Mouse (Mus musculus) adrenal gland, adult 18-20 months (tissue): ENCODE results near the gene Bfsp2. TPM values are rescaled to one million over a fixed set of nuclear protein-coding genes. Genes with fewer than 3 reads are reported as not detected.

Experiments used
- DNase-seq, 2 experiments: peaks; one replicate each; pipeline ENCODE4 v3.0.0; 2021 to 2022; ENCODE audit warnings: low spot score in 2 of 2
- total RNA-seq, 2 experiments: library from RNA; stranded (reverse); gene quantifications; 1 replicate in 1 of 2; 2 replicates in 1 of 2; pipeline ENCODE4 v1.2.3; 2021

Gene Bfsp2
- total RNA-seq, 2 experiments from 2014 or later: not detected

DNA sequence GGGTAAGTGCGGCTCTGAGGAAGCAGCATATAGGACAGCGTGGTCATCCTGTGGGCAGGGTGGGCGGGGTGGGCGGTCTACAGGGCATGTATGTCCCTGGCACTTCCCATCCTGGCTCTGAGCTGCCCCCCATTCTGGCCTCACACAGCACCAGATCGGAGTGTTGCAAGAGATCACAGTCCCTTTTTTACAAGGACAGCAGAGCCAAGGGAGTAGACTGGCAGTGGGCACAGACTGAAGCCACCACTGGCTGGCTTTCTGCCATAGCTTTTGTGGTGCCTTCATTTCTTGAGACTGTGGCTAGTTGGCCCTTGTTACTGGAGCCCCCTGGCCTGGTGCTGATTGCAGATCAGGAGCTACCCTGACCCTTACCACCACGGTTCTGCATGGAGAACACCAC, 6.0 kb upstream of the Bfsp2 start:
- DNase-seq: no peak

DNA sequence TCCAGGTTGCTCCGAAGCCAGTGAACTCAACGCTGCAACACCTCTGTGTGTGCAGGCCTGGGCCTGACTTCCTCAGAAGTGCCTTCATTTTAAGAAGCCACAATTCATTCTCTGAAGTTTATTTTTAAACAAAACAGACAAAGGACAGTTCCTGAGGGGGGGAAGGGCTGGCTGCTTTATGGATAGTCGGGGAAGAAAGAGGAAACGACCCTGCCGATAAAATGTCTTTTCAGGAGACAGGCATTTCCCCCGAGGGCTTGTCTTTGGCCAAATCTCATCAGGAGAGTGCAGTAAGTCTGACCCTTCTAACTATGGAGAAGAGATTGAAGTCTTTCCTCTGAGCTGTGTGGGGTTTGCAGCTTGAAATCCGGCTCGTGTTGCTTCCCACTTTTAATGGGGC, 5.4 kb upstream of the Bfsp2 start:
- DNase-seq: no peak

DNA sequence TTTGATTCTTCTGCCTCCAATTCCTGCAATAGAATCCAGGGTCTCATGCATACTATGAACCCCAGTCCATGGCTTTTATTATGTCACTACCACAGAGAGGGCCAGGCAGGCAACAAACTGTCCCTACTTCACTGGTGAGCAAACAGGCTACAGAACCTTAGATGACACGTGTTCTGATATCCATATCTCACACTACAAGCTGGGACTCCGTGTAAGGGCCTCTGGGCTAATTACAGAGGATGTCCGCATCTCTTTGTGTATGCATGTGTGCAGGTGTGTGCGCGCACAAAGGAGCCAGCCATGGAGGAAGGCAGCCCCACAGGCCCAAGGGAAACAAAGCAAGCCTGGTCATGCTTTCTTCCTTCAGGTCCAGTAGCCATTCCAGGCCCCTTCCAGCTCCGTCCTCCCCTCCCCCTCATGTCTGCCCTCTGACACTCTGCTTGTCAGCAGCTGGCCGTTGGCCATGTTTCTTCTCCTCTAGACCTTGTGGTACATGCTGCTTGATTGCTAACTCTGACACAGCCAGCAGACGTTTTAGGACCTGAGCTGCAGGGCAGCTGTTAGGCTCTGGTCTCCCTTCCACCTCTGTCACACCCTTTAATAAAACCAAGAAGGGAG, 492 bp upstream of the Bfsp2 start:
- DNase-seq: no peak

DNA sequence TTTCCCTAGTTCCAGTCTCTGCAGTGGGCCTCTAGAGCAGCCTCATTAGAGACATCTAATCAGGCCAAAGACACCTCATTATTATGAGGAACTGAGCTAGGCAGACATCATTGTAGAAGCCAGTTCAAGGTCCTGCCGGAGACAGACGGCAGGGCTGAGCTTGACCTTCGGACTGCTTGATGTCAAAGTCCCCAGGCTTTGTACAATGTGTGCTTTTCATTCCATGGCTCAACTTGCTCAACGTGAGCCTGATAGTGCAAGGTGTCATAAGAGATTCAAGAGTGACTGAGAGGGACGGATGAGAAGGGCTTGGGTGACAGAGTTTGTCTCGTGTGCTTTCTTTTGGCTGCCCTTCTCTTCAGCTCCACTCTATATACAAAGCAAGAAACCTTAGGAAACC, 4.8 kb downstream of the Bfsp2 start:
- no peak for DNase-seq

DNA sequence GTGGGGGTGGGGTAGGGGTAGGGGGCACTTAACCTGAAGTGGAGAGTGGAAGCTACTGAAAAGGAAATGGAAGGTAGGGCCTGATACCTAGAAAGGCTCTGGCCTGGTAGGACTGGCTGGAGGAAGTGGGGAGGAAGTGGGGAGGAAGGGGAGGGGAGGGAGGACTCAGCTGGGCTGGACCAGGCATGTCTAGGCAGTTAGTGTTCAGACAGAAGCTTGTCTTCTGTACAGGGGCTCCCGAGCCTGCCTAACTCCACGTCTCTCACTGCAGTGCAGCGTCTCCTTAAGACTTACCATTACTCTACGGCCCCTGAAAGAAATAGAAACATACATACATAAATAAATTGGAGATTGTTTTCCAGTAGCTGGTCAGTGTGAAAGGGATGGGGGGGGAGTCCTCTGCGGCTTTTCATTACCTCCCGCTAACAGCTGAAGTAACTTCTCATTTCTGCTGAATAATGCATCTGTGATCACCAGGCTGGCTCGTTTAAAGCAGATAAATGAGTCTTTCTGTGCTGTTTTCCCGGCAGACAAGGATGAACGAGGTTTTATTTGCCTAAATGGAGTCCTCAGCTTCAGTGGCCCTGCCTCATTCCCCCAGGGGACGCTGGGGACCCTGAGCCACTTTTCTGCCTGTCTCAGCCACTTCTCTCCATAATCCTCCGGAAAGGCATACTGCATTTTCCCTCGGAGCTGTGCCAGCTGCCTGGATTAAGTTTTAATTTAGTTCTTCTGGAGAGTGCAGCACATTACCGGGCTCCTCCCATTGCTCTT, 6.1 kb downstream of the Bfsp2 start:
- no peak for DNase-seq

GRCm38 (mm10) chr9:103471784-103472183, 8.4 kb downstream of the Bfsp2 start:
- DNase-seq: no peak

GRCm38 (mm10) chr9:103469516-103469915, 10.7 kb downstream of the Bfsp2 start:
- peak in 1 of 2 experiments; percentile 34 for DNase-seq

DNA sequence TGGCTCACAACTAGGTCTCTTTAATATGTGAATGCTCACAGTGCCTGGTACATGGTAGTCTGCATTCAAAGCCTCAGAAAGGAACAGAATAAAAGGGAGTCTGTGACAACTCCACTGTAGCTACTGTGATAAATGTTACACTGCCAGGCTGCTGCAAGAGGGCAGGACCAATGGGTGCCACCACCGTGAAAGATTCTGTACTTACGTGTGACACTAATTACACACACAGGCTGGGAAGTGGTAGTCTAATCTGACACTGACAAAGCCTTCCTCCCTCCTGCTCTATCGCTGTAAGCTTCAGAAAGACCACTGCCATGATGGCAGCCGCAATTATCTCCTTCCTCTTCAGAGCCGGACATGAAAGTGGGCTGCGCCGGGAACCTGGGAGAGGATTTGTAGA, 11.3 kb downstream of the Bfsp2 start:
- no peak for DNase-seq

DNA sequence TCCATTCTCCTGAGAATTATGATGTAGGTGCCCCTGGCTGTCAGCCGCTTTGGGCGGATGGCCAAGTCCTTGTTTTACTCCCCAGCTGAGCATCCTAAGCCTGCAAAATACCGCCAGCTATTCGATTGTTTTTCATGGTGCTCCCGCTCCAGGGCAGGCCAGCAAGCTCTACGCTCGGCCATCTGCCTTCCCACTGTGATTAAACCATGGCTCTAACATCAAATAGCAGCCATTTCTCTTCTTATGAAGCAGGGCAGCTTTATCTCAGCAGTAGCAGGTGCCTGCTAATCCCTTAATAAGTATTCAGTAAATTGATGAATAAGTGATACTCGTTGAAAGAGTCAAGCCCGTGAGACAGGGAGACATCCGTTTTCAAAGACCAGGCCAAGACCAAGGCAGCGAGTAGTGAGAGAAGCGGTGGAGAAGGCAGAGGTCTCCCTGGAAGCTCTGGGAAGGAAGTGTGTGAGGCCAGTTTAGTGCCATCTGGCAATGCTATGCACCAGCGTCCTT, 14.5 kb downstream of the Bfsp2 start:
- no peak for DNase-seq

GRCm38 (mm10) chr9:103465293-103465692, 14.9 kb downstream of the Bfsp2 start:
- no peak for DNase-seq

DNA sequence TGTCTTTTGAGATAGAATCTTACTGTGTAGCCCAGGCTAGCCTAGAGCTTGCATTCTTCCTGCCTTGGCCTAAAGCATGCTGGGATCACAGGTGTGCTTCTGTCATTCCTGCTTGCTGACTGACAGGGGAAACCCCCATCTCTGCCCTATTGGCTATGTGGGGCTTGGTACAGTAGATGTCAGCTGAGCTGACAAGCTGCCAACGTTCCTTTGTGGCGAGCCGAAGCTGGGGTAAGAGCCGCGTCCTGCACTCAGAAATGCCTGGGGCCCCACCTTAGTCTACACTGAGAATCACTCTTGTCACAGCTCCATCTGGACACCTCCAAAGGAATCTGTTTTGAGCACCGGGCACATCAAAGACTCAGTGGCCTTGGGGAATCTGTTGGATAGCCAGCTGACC, 16.4 kb downstream of the Bfsp2 start:
- DNase-seq: no peak

DNA sequence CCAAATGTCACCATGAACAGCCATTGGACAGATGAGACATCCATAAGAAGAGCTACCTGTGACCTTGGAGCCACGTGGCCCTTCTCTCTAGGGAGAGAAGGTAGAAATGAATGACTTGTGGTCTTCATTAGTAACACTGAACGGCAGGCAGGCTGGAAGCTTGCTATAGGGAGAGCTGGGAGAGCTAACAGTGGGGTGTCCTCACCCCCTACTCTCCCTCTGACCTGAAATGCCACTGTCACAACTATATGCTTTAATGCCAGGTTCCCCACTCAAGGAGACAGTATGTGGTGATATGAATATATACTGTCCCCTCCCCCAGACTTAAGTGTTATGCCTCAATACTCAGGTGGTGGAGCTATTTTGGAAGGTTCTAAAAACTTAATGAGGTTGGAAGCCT, 20.4 kb downstream of the Bfsp2 start:
- no peak for DNase-seq

DNA sequence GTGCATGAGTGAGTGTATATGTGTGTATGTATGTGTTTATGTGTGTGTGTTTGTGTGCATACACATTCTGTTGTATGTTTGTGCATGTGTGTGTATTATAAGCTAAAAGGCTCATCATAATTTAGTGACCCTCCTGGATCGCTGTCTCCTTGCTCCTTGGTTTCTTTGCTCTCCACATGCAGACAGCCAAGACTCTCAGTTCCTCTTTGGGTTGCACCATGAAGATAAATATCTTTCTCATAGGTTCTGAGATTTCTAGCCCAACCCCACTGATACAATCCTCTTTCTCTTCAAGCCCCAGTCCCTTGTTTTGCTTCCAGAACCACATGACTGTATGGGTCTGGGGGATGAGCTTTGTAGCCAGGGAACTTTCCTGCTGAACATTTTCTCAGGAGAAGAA, 20.9 kb downstream of the Bfsp2 start:
- no peak for DNase-seq

- DNase-seq: no peak
Observed at GRCm38 (mm10) chr9:103449651-103450050, 30.6 kb downstream of the Bfsp2 start.

- DNase-seq: no peak
Observed at GRCm38 (mm10) chr9:103449092-103449491, 31.1 kb downstream of the Bfsp2 start.

- no peak for DNase-seq
Observed at GRCm38 (mm10) chr9:103444656-103445055, 35.6 kb downstream of the Bfsp2 start.

GRCm38 (mm10) chr9:103443824-103444185, 36.4 kb downstream of the Bfsp2 start:
- no peak for DNase-seq

DNA sequence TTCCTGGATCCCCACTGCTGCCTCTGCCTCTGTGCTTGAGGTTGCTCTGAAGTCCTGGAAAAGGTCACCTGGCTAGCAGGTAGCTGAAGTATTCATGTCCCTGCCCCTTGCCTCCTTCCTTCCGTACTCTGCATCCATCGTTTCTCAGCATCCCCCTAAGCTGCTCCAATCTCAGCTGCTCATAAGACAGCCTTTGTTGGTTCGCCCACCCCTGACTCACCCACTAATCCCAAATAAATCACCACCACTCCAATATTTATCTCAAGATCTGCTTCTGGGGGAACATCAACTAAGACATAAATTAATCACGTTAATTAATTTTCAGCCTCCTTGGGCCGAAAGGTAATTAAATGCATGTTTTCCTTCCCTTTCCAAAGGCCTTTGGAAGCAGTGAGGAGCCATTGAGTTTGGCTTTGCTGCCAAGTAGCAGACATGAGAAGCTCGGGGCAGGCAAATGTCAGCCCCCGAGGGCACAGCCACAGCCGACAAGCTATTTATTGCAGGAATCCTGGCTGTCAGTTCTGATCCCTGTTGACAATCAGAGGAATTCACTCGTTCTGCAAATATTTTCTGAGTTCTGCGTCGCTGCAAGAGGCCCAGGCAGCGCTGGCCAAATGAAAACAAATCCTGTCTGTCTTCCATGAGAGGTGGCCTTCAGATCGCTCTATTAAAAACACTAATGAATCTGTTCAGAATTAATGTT, 36.9 kb downstream of the Bfsp2 start:
- no peak for DNase-seq

GRCm38 (mm10) chr9:103440597-103440996, 39.6 kb downstream of the Bfsp2 start:
- DNase-seq: no peak

GRCm38 (mm10) chr9:103437104-103437503, 43.1 kb downstream of the Bfsp2 start:
- DNase-seq: no peak

DNA sequence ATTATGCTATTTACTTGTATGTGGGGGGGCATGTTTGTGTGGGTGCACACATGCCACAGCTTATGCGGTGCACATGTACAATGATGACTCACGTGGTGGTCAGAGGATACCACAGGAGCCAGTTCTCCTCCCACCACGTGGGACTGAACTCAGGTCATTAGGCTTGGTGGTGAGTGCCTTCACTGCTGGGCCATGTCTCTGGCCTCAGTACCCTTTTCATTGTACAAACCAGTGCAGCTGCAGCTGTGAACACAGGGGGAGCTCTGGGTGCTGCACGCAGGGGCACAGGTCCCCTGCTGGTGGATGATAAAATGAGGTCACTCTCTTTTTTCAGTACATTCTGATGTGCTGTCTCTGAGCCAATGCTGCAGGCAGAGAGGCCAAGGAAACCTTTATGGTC, 46.1 kb downstream of the Bfsp2 start:
- no peak for DNase-seq

- no peak for DNase-seq
Observed at GRCm38 (mm10) chr9:103432122-103432778, 48.0 kb downstream of the Bfsp2 start.
